Mouse (Mus musculus): ENCODE results near the gene Gm3468. TPM values are rescaled to one million over a fixed set of nuclear protein-coding genes. Genes with fewer than 3 reads are reported as not detected.

Gene Gm3468
- polyA plus RNA-seq (2014; fragmentation: Illumina TruSeq; extraction: RNeasy Lipid Tissue Mini Kit (QIAGEN cat#74804); ENCODE audit: low read depth, low replicate concordance), result 0.58 TPM

GRCm38 (mm10) chr14:6108272-6108925, at the start of gene Gm3468:
Gm3468 (minus strand) TSS chr14:6108665.

GRCm38 (mm10) chr14:6125707-6126106, 17.2 kb upstream of the Gm3468 start, which contains the start of gene Gm3476:
Gm3476 (minus strand) TSS chr14:6125807.

GRCm38 (mm10) chr14:6093842-6094241, 14.6 kb downstream of the Gm3468 start, which contains the start of gene Gm8206:
Gm8206 (minus strand) TSS chr14:6093942.

GRCm38 (mm10) chr14:6058167-6058566, 50.3 kb downstream of the Gm3468 start, which contains the start of gene Gm6337:
Gm6337 (minus strand) TSS chr14:6058267.

Other genes starting within 250 kb of the Gm3468 start
- not detected for gene Gm8237, start 228.3 kb downstream of the Gm3468 start, polyA plus RNA-seq (2014; fragmentation: Illumina TruSeq; extraction: RNeasy Lipid Tissue Mini Kit (QIAGEN cat#74804); ENCODE audit: low read depth, low replicate concordance)
- gene Gm3248, start 146.9 kb downstream of the Gm3468 start, polyA plus RNA-seq (2014; fragmentation: Illumina TruSeq; extraction: RNeasy Lipid Tissue Mini Kit (QIAGEN cat#74804); ENCODE audit: low read depth, low replicate concordance), result 0.76 TPM
- gene Gm3453, start 129.5 kb downstream of the Gm3468 start, polyA plus RNA-seq (2014; fragmentation: Illumina TruSeq; extraction: RNeasy Lipid Tissue Mini Kit (QIAGEN cat#74804); ENCODE audit: low read depth, low replicate concordance), result not detected
- gene Gm6337, start 50.4 kb downstream of the Gm3468 start, polyA plus RNA-seq (2014; fragmentation: Illumina TruSeq; extraction: RNeasy Lipid Tissue Mini Kit (QIAGEN cat#74804); ENCODE audit: low read depth, low replicate concordance), result not detected
- not detected for gene Gm8206, start 14.7 kb downstream of the Gm3468 start, polyA plus RNA-seq (2014; fragmentation: Illumina TruSeq; extraction: RNeasy Lipid Tissue Mini Kit (QIAGEN cat#74804); ENCODE audit: low read depth, low replicate concordance)
- not detected for gene Gm3476, start 17.1 kb upstream of the Gm3468 start, polyA plus RNA-seq (2014; fragmentation: Illumina TruSeq; extraction: RNeasy Lipid Tissue Mini Kit (QIAGEN cat#74804); ENCODE audit: low read depth, low replicate concordance)
- gene Gm21560, start 110.6 kb upstream of the Gm3468 start, polyA plus RNA-seq (2014; fragmentation: Illumina TruSeq; extraction: RNeasy Lipid Tissue Mini Kit (QIAGEN cat#74804); ENCODE audit: low read depth, low replicate concordance), result not detected
- gene Gm3411, start 178.6 kb upstream of the Gm3468 start, polyA plus RNA-seq (2014; fragmentation: Illumina TruSeq; extraction: RNeasy Lipid Tissue Mini Kit (QIAGEN cat#74804); ENCODE audit: low read depth, low replicate concordance), result not detected
- gene Gm21103, start 196.2 kb upstream of the Gm3468 start, polyA plus RNA-seq (2014; fragmentation: Illumina TruSeq; extraction: RNeasy Lipid Tissue Mini Kit (QIAGEN cat#74804); ENCODE audit: low read depth, low replicate concordance), result not detected
- not detected for gene Gm3618, start 235.0 kb upstream of the Gm3468 start, polyA plus RNA-seq (2014; fragmentation: Illumina TruSeq; extraction: RNeasy Lipid Tissue Mini Kit (QIAGEN cat#74804); ENCODE audit: low read depth, low replicate concordance)